Mouse (Mus musculus) hindbrain, embryonic 10.5 days (tissue): ENCODE measurements at regions not wholly inside any gene's neighbourhood (a gene's known extent, or its start where the extent isn't known, plus 50 kb on each side); places are given as distances from the start of the nearest gene placed in this dataset.

ENCODE experiments used
- DNase-seq: peaks from one replicate; pipeline ENCODE4 v3.0.0-alpha.2; 2017; ENCODE audit warnings: low spot score
- H3K27ac ChIP-seq: fragments of 300-500 bp; sonication (generic); 2 replicates; pipeline ENCODE4 v1.5.1; 2016; ENCODE audit warnings: mild to moderate bottlenecking, moderate library complexity
- H3K27me3 ChIP-seq: fragments of 300-500 bp; sonication (generic); 2 replicates; pipeline ENCODE4 v1.6.1; 2016; ENCODE audit warnings: mild to moderate bottlenecking; ENCODE audit not compliant: poor library complexity, insufficient read depth, severe bottlenecking
- H3K36me3 ChIP-seq: fragments of 300-500 bp; sonication (generic); 2 replicates; pipeline ENCODE4 v1.6.1; 2016; ENCODE audit warnings: mild to moderate bottlenecking, moderate library complexity
- H3K4me1 ChIP-seq: fragments of 300-500 bp; sonication (generic); replicated peaks from 2 replicates; pipeline ENCODE4 v1.6.1; 2016; ENCODE audit warnings: mild to moderate bottlenecking
- H3K4me3 ChIP-seq: fragments of 300-500 bp; sonication (generic); 2 replicates; pipeline ENCODE4 v1.5.1; 2016; ENCODE audit warnings: mild to moderate bottlenecking, moderate library complexity
- H3K9me3 ChIP-seq: fragments of 300-500 bp; sonication (generic); 2 replicates; pipeline ENCODE4 v1.6.1; 2016; ENCODE audit warnings: mild to moderate bottlenecking, moderate library complexity
- WGBS: fragments of 180-500 bp; shearing (Covaris S2); methylation state at CpG from one replicate; pipeline ENCODE4 v1.1.7; 2016; 5-methylcytosine and 5-hydroxymethylcytosine counted together

- H3K9me3 ChIP-seq: 0 out of 2 replicates have a peak, but pooled peaks cover 8% of the 10 kb centered on the region
- H3K4me1 ChIP-seq: no peaks in the 10 kb centered on the region
- H3K36me3 ChIP-seq: no peaks in the 10 kb centered on the region
- H3K27me3 ChIP-seq: no peaks in the 10 kb centered on the region
- H3K4me3 ChIP-seq: no peak overlapping the region
- 92% methylated on average over 2 of the region's 2 CpGs for WGBS
- no peak overlapping the region for H3K27ac ChIP-seq
- DNase-seq: no peak
Measured at GRCm38 (mm10) chr11:114224706-114225105, 157.9 kb upstream of the Sdk2 start.

GRCm38 (mm10) chr11:114223061-114223460 is 156.2 kb upstream of the Sdk2 start:
- no peaks in the 10 kb centered on the region for H3K36me3 ChIP-seq
- H3K27me3 ChIP-seq: peaks cover 15% of the 10 kb centered on the region
- WGBS: 84% methylated on average over 3 of the region's 3 CpGs
- H3K9me3 ChIP-seq: 0 out of 2 replicates have a peak, but pooled peaks cover 8% of the 10 kb centered on the region
- DNase-seq: no peak
- 0 out of 2 replicates have a peak, but pooled peaks cover 7% of the 10 kb centered on the region for H3K4me1 ChIP-seq
- H3K4me3 ChIP-seq: no peak overlapping the region
- no peak overlapping the region for H3K27ac ChIP-seq

GRCm38 (mm10) chr11:114220466-114220865 is 153.6 kb upstream of the Sdk2 start:
- 90% methylated on average over 2 of the region's 2 CpGs for WGBS
- Histone ChIP-seq H3K4me3 (no peak overlapping the region), H3K27ac (no peak overlapping the region), H3K4me1 (peaks cover 30% of the 10 kb centered on the region), H3K36me3 (no peaks in the 10 kb centered on the region), H3K27me3 (peaks cover 32% of the 10 kb centered on the region), H3K9me3 (0 out of 2 replicates have a peak, but pooled peaks cover 8% of the 10 kb centered on the region)
- no peak for DNase-seq

- no peak for DNase-seq
- Histone ChIP-seq H3K36me3 (no peaks in the 10 kb centered on the region), H3K4me1 (peaks cover 30% of the 10 kb centered on the region), H3K4me3 (no peak overlapping the region), H3K27ac (no peak overlapping the region), H3K9me3 (0 out of 2 replicates have a peak, but pooled peaks cover 8% of the 10 kb centered on the region), H3K27me3 (peaks cover 36% of the 10 kb centered on the region)
- WGBS: 53% methylated on average over 9 of the region's 9 CpGs
Measured at GRCm38 (mm10) chr11:114218732-114219506, 152.1 kb upstream of the Sdk2 start.

GRCm38 (mm10) chr11:114217245-114217757 is 150.5 kb upstream of the Sdk2 start:
- Histone ChIP-seq H3K9me3 (no peaks in the 10 kb centered on the region), H3K4me1 (peaks cover 30% of the 10 kb centered on the region), H3K4me3 (peak overlapping the region; percentile 46), H3K27ac (peak overlapping the region; percentile 59), H3K36me3 (no peaks in the 10 kb centered on the region), H3K27me3 (peaks cover 36% of the 10 kb centered on the region)
- under 1% methylated on average over 15 of the region's 15 CpGs for WGBS
- DNase-seq: peak; percentile 53

GRCm38 (mm10) chr11:114216493-114216892 is 149.6 kb upstream of the Sdk2 start:
- Histone ChIP-seq H3K9me3 (no peaks in the 10 kb centered on the region), H3K27me3 (peaks cover 36% of the 10 kb centered on the region), H3K4me3 (peak overlapping the region; percentile 46; the same call in 1 of the 2 replicates), H3K36me3 (no peaks in the 10 kb centered on the region), H3K4me1 (peaks cover 30% of the 10 kb centered on the region), H3K27ac (peak overlapping the region; percentile 72; the same call in 1 of the 2 replicates)
- DNase-seq: peak; percentile 10
- WGBS: 5% methylated on average over 7 of the region's 7 CpGs

GRCm38 (mm10) chr11:114215256-114215655 is 148.4 kb upstream of the Sdk2 start:
- H3K36me3 ChIP-seq: no peaks in the 10 kb centered on the region
- H3K9me3 ChIP-seq: no peaks in the 10 kb centered on the region
- 76% methylated on average over 8 of the region's 8 CpGs for WGBS
- H3K27me3 ChIP-seq: peaks cover 36% of the 10 kb centered on the region
- no peak overlapping the region for H3K27ac ChIP-seq
- no peak for DNase-seq
- peaks cover 30% of the 10 kb centered on the region for H3K4me1 ChIP-seq
- H3K4me3 ChIP-seq: no peak overlapping the region

GRCm38 (mm10) chr11:114212136-114212535 is 145.3 kb upstream of the Sdk2 start:
- Histone ChIP-seq H3K4me1 (peaks cover 17% of the 10 kb centered on the region), H3K9me3 (no peaks in the 10 kb centered on the region), H3K27ac (no peak overlapping the region), H3K27me3 (peaks cover 18% of the 10 kb centered on the region; the same call in 1 of the 2 replicates), H3K4me3 (no peak overlapping the region), H3K36me3 (no peaks in the 10 kb centered on the region)
- no peak for DNase-seq
- 62% methylated on average over 2 of the region's 2 CpGs for WGBS

GRCm38 (mm10) chr11:114205192-114205591 is 138.3 kb upstream of the Sdk2 start:
- DNase-seq: peak; percentile 61
- 47% methylated on average over 2 of the region's 2 CpGs for WGBS
- peaks cover 4% of the 10 kb centered on the region; the same call in 1 of the 2 replicates for H3K4me1 ChIP-seq
- no peaks in the 10 kb centered on the region for H3K9me3 ChIP-seq
- H3K27ac ChIP-seq: no peak overlapping the region
- H3K36me3 ChIP-seq: no peaks in the 10 kb centered on the region
- no peaks in the 10 kb centered on the region for H3K27me3 ChIP-seq
- H3K4me3 ChIP-seq: no peak overlapping the region

GRCm38 (mm10) chr11:114203416-114203815 is 136.6 kb upstream of the Sdk2 start:
- Histone ChIP-seq H3K36me3 (no peaks in the 10 kb centered on the region), H3K4me1 (peaks cover 9% of the 10 kb centered on the region), H3K9me3 (no peaks in the 10 kb centered on the region), H3K27me3 (no peaks in the 10 kb centered on the region), H3K27ac (no peak overlapping the region), H3K4me3 (no peak overlapping the region)
- WGBS: 78% methylated on average over 9 of the region's 9 CpGs
- DNase-seq: no peak

GRCm38 (mm10) chr11:114202486-114202885 is 135.6 kb upstream of the Sdk2 start:
- 88% methylated on average over 16 of the region's 16 CpGs for WGBS
- H3K27ac ChIP-seq: no peak overlapping the region

GRCm38 (mm10) chr11:114199081-114199586 is 132.3 kb upstream of the Sdk2 start:
- Histone ChIP-seq H3K9me3 (no peaks in the 10 kb centered on the region), H3K4me1 (peaks cover 24% of the 10 kb centered on the region), H3K27ac (no peak overlapping the region), H3K36me3 (no peaks in the 10 kb centered on the region), H3K4me3 (no peak overlapping the region), H3K27me3 (peaks cover 2% of the 10 kb centered on the region; the same call in 1 of the 2 replicates)
- 87% methylated on average over 10 of the region's 10 CpGs for WGBS
- no peak for DNase-seq

More at GRCm38 (mm10) chr11:114202486-114202885, 135.6 kb upstream of the Sdk2 start:
- peaks cover 13% of the 10 kb centered on the region for H3K4me1 ChIP-seq
- H3K9me3 ChIP-seq: no peaks in the 10 kb centered on the region
- no peak overlapping the region for H3K4me3 ChIP-seq
- DNase-seq: no peak
- H3K36me3 ChIP-seq: no peaks in the 10 kb centered on the region
- 0 out of 2 replicates have a peak, but pooled peaks cover 1% of the 10 kb centered on the region for H3K27me3 ChIP-seq
